ENCODE assay signal across 8 mouse cellular contexts in genomic region chr7:56018972-56019929, GRCm38 (mm10). TPM values are rescaled to one million over a fixed set of nuclear protein-coding genes. Genes with fewer than 3 reads are reported as not detected.
A peak's percentile ranks its signal among the peaks of the same experiment; 100 is the strongest.
DNase-seq lines count a peak whose midpoint lies in the region; ATAC-seq and TF ChIP-seq lines count a peak whose summit lies in the region.

No protein-coding gene starts in this region.

- under 1% methylated on average over 71 of the region's 71 CpGs for WGBS in forebrain, embryonic 11.5 days
- 1% methylated on average over 70 of the region's 71 CpGs for WGBS in heart, embryonic 15.5 days
- WGBS in liver, embryonic 14.5 days (ENCODE audit: insufficient replicate concordance) = under 1% methylated on average over 71 of the region's 71 CpGs
- WGBS in neural tube, embryonic 11.5 days = under 1% methylated on average over 65 of the region's 71 CpGs
- 1% methylated on average over 69 of the region's 71 CpGs for WGBS in stomach, embryonic 16.5 days

- H3K27me3 ChIP-seq in ES-Bruce4 (ENCODE audit: control insufficient read depth, insufficient read depth, low read length, poor library complexity, severe bottlenecking) = no peaks in the 10 kb centered on the region
- no peaks in the 10 kb centered on the region for H3K27me3 ChIP-seq in forebrain, embryonic 11.5 days (ENCODE audit: control insufficient read depth, insufficient read depth, low read length)
- no peaks in the 10 kb centered on the region for H3K27me3 ChIP-seq in heart, embryonic 15.5 days
- H3K27me3 ChIP-seq in liver, embryonic 14.5 days (ENCODE audit: control insufficient read depth, insufficient read depth, low read length) = no peaks in the 10 kb centered on the region
- no peaks in the 10 kb centered on the region for H3K27me3 ChIP-seq in neural tube, embryonic 11.5 days (ENCODE audit: control insufficient read depth, insufficient read depth, low read length)
- H3K27me3 ChIP-seq in stomach, embryonic 16.5 days (ENCODE audit: control insufficient read depth, insufficient read depth, low read length) = no peaks in the 10 kb centered on the region

- TF ChIP-seq EP300 in ES-Bruce4 (IDR thresholded peaks at IDR 0.05; ENCODE audit: insufficient read depth, low read depth, low read length) = no peak
- no peak for TF ChIP-seq EP300 in liver, embryonic 14.5 days (IDR thresholded peaks at IDR 0.05; ENCODE audit: low read depth)

- no peak for TF ChIP-seq POLR2A in ES-Bruce4 (IDR thresholded peaks at IDR 0.05; ENCODE audit: insufficient read depth, low read length)

- H3K27ac ChIP-seq in ES-Bruce4 (ENCODE audit: insufficient read depth, low read length) = no peak overlapping the region
- no peak overlapping the region for H3K27ac ChIP-seq in forebrain, embryonic 11.5 days (ENCODE audit: low read depth, low read length)
- peak overlapping the region; percentile 49 for H3K27ac ChIP-seq in heart, embryonic 15.5 days
- peak overlapping the region; percentile 93 for H3K27ac ChIP-seq in liver, embryonic 14.5 days
- peak overlapping the region; percentile 47 for H3K27ac ChIP-seq in neural tube, embryonic 11.5 days (ENCODE audit: low read depth, low read length)
- H3K27ac ChIP-seq in stomach, embryonic 16.5 days (ENCODE audit: low read length) = peak overlapping the region; percentile 32; the same call in 1 of the 2 replicates

- DNase-seq in c-Kit-positive CD71-negative TER-119-negative erythroid progenitor cells, embryonic 14.5 days (ENCODE audit: low read depth) = peak; percentile 43
- DNase-seq in forebrain, embryonic 11.5 days (ENCODE audit: low spot score) = peak; percentile 89
- DNase-seq in kidney, postnatal 14 days = peak; percentile 80
- peak; percentile 63 to 65 (median 65) for DNase-seq in liver, embryonic 14.5 days (ENCODE audit: low read depth in 3 of 3, low spot score in 3 of 3)
- DNase-seq in neural tube, embryonic 11.5 days (ENCODE audit: low spot score) = peak; percentile 89

- peak overlapping the region; percentile 53 for H3K9ac ChIP-seq in ES-Bruce4 (ENCODE audit: low read depth, poor library complexity, severe bottlenecking)
- H3K9ac ChIP-seq in forebrain, embryonic 11.5 days (ENCODE audit: low read length) = peak overlapping the region; percentile 81
- H3K9ac ChIP-seq in heart, embryonic 15.5 days = peak overlapping the region; percentile 87
- H3K9ac ChIP-seq in liver, embryonic 14.5 days (replicated peaks) = peak overlapping the region; percentile 81
- H3K9ac ChIP-seq in neural tube, embryonic 11.5 days (ENCODE audit: low read length) = peak overlapping the region; percentile 68
- H3K9ac ChIP-seq in stomach, embryonic 16.5 days (ENCODE audit: low read length) = peak overlapping the region; percentile 86

- peak overlapping the region; percentile 70 for H3K4me2 ChIP-seq in forebrain, embryonic 11.5 days (ENCODE audit: low read depth, low read length, severe bottlenecking)
- H3K4me2 ChIP-seq in heart, embryonic 15.5 days = peak overlapping the region; percentile 96
- peak overlapping the region; percentile 82 for H3K4me2 ChIP-seq in liver, embryonic 14.5 days (ENCODE audit: low read depth)
- H3K4me2 ChIP-seq in neural tube, embryonic 11.5 days (ENCODE audit: low read depth) = peak overlapping the region; percentile 58
- H3K4me2 ChIP-seq in stomach, embryonic 16.5 days (ENCODE audit: low read depth, low read length) = peak overlapping the region; percentile 84

- peak; percentile 95 for ATAC-seq in forebrain, embryonic 11.5 days (replicated peaks; ENCODE audit: low FRiP score)
- peak; percentile 87 for ATAC-seq in heart, embryonic 15.5 days (replicated peaks; ENCODE audit: insufficient number of reproducible peaks, insufficient read depth, low FRiP score, low read depth)
- ATAC-seq in liver, embryonic 14.5 days (ENCODE audit: insufficient read depth) = peak; percentile 73
- ATAC-seq in neural tube, embryonic 11.5 days (ENCODE audit: insufficient read depth, low FRiP score, low TSS enrichment) = peak; percentile 93
- ATAC-seq in stomach, embryonic 16.5 days (ENCODE audit: insufficient read depth, low FRiP score) = peak; percentile 90

- H3K9me3 ChIP-seq in ES-Bruce4 (replicated peaks; ENCODE audit: control insufficient read depth, insufficient read depth, low read length, poor library complexity, severe bottlenecking) = no peaks in the 10 kb centered on the region
- H3K9me3 ChIP-seq in forebrain, embryonic 11.5 days (ENCODE audit: control insufficient read depth, low read length) = no peaks in the 10 kb centered on the region
- no peaks in the 10 kb centered on the region for H3K9me3 ChIP-seq in heart, embryonic 15.5 days (replicated peaks)
- no peaks in the 10 kb centered on the region for H3K9me3 ChIP-seq in liver, embryonic 14.5 days (ENCODE audit: control insufficient read depth, low read length)
- H3K9me3 ChIP-seq in neural tube, embryonic 11.5 days (ENCODE audit: control insufficient read depth, low read length) = no peaks in the 10 kb centered on the region
- H3K9me3 ChIP-seq in stomach, embryonic 16.5 days (replicated peaks; ENCODE audit: control insufficient read depth, low read length) = no peaks in the 10 kb centered on the region

- no peaks in the 10 kb centered on the region for H3K4me1 ChIP-seq in ES-Bruce4 (ENCODE audit: control insufficient read depth, insufficient read depth, low read length)
- H3K4me1 ChIP-seq in forebrain, embryonic 11.5 days (replicated peaks; ENCODE audit: control insufficient read depth, insufficient read depth, low read length) = no peaks in the 10 kb centered on the region
- H3K4me1 ChIP-seq in heart, embryonic 15.5 days (replicated peaks) = peaks cover 8% of the 10 kb centered on the region
- H3K4me1 ChIP-seq in liver, embryonic 14.5 days (replicated peaks; ENCODE audit: control insufficient read depth in 2 of 2, insufficient read depth in 2 of 2, low read length in 1 of 2) = peaks cover 39 to 47% of the 10 kb centered on the region in 2 experiments
- peaks cover 5% of the 10 kb centered on the region; the same call in 1 of the 2 replicates for H3K4me1 ChIP-seq in neural tube, embryonic 11.5 days (ENCODE audit: control insufficient read depth, insufficient read depth, low read length)
- peaks cover 8% of the 10 kb centered on the region; the same call in 1 of the 2 replicates for H3K4me1 ChIP-seq in stomach, embryonic 16.5 days (ENCODE audit: control insufficient read depth, insufficient read depth, low read length)

- no peaks in the 10 kb centered on the region for H3K36me3 ChIP-seq in ES-Bruce4 (ENCODE audit: control insufficient read depth, insufficient read depth, low read length, poor library complexity, severe bottlenecking)
- no peaks in the 10 kb centered on the region for H3K36me3 ChIP-seq in forebrain, embryonic 11.5 days (ENCODE audit: control insufficient read depth, insufficient read depth, low read length)
- no peaks in the 10 kb centered on the region for H3K36me3 ChIP-seq in heart, embryonic 15.5 days
- no peaks in the 10 kb centered on the region for H3K36me3 ChIP-seq in liver, embryonic 14.5 days (replicated peaks; ENCODE audit: control insufficient read depth, insufficient read depth, low read depth)
- H3K36me3 ChIP-seq in neural tube, embryonic 11.5 days (ENCODE audit: control insufficient read depth, insufficient read depth, low read length) = no peaks in the 10 kb centered on the region
- H3K36me3 ChIP-seq in stomach, embryonic 16.5 days (ENCODE audit: control insufficient read depth, insufficient read depth, low read length) = no peaks in the 10 kb centered on the region

- peak overlapping the region; percentile 90 for H3K4me3 ChIP-seq in ES-Bruce4 (ENCODE audit: low read depth, low read length)
- peak overlapping the region; percentile 70 for H3K4me3 ChIP-seq in forebrain, embryonic 11.5 days (ENCODE audit: low read depth, low read length)
- H3K4me3 ChIP-seq in heart, embryonic 15.5 days = peak overlapping the region; percentile 91
- peak overlapping the region; percentile 67 to 87 for H3K4me3 ChIP-seq in liver, embryonic 14.5 days (ENCODE audit: insufficient read depth in 1 of 2, low read depth in 2 of 2, low read length in 2 of 2)
- peak overlapping the region; percentile 55 for H3K4me3 ChIP-seq in neural tube, embryonic 11.5 days (ENCODE audit: low read depth, low read length)
- peak overlapping the region; percentile 71 for H3K4me3 ChIP-seq in stomach, embryonic 16.5 days (replicated peaks; ENCODE audit: low read length)

- TF ChIP-seq CTCF in ES-Bruce4 (IDR thresholded peaks at IDR 0.05; ENCODE audit: low read depth, low read length) = no peak
- TF ChIP-seq CTCF in liver, embryonic 14.5 days (IDR thresholded peaks at IDR 0.05; ENCODE audit: low read depth) = no peak

RNA-seq across cellular contexts. Expression of gene Nipa1, which starts 0.5 kb away (rescaled TPM):
- polyA plus RNA-seq in ES-Bruce4 (2011; ENCODE audit: insufficient read depth, insufficient read length, low read depth, missing spikeins) = 2.3 and 3.3 TPM in 2 replicates
- 7.3 and 9.6 TPM in 2 replicates for polyA plus RNA-seq in forebrain, embryonic 11.5 days (2014; fragmentation: Nextera tagmentation; extraction: Ambion mirVana)
- 4.1 and 5.4 TPM in 2 replicates for polyA plus RNA-seq in heart, embryonic 15.5 days (2015; fragmentation: Nextera tagmentation; extraction: Ambion mirVana)
- 6.6 and 8.1 TPM in 2 replicates for polyA plus RNA-seq in liver, embryonic 14.5 days (2012; rRNA removed)
- polyA plus RNA-seq in liver, embryonic 14.5 days (2014; fragmentation: Nextera tagmentation; extraction: Ambion mirVana) = 10.9 and 12.3 TPM in 2 replicates
- 10.5 and 11.0 TPM in 2 replicates for polyA plus RNA-seq in neural tube, embryonic 11.5 days (2014; fragmentation: Nextera tagmentation; extraction: Ambion mirVana)
- 6.0 and 6.4 TPM in 2 replicates for polyA plus RNA-seq in stomach, embryonic 16.5 days (2015; fragmentation: Nextera tagmentation; extraction: Ambion mirVana)

RNA-seq across cellular contexts. Expression of gene Herc2, which starts 30.7 kb away (rescaled TPM):
- polyA plus RNA-seq in ES-Bruce4 (2011; ENCODE audit: insufficient read depth, insufficient read length, low read depth, missing spikeins) = 43.4 and 56.1 TPM in 2 replicates
- 27.1 and 30.1 TPM in 2 replicates for polyA plus RNA-seq in forebrain, embryonic 11.5 days (2014; fragmentation: Nextera tagmentation; extraction: Ambion mirVana)
- 15.9 and 16.4 TPM in 2 replicates for polyA plus RNA-seq in heart, embryonic 15.5 days (2015; fragmentation: Nextera tagmentation; extraction: Ambion mirVana)
- polyA plus RNA-seq in liver, embryonic 14.5 days (2012; rRNA removed) = 5.2 and 8.5 TPM in 2 replicates
- polyA plus RNA-seq in liver, embryonic 14.5 days (2014; fragmentation: Nextera tagmentation; extraction: Ambion mirVana) = 12.1 and 15.2 TPM in 2 replicates
- polyA plus RNA-seq in neural tube, embryonic 11.5 days (2014; fragmentation: Nextera tagmentation; extraction: Ambion mirVana) = 31.3 and 32.2 TPM in 2 replicates
- 19.9 TPM in 2 replicates for polyA plus RNA-seq in stomach, embryonic 16.5 days (2015; fragmentation: Nextera tagmentation; extraction: Ambion mirVana)

RNA-seq across cellular contexts. Expression of gene Nipa2, which starts 57.0 kb away (rescaled TPM):
- polyA plus RNA-seq in ES-Bruce4 (2011; ENCODE audit: insufficient read depth, insufficient read length, low read depth, missing spikeins) = 44.9 and 47.6 TPM in 2 replicates
- 49.9 and 51.5 TPM in 2 replicates for polyA plus RNA-seq in forebrain, embryonic 11.5 days (2014; fragmentation: Nextera tagmentation; extraction: Ambion mirVana)
- 27.9 and 32.0 TPM in 2 replicates for polyA plus RNA-seq in heart, embryonic 15.5 days (2015; fragmentation: Nextera tagmentation; extraction: Ambion mirVana)
- 6.9 and 9.8 TPM in 2 replicates for polyA plus RNA-seq in liver, embryonic 14.5 days (2012; rRNA removed)
- polyA plus RNA-seq in liver, embryonic 14.5 days (2014; fragmentation: Nextera tagmentation; extraction: Ambion mirVana) = 27.5 and 27.9 TPM in 2 replicates
- polyA plus RNA-seq in neural tube, embryonic 11.5 days (2014; fragmentation: Nextera tagmentation; extraction: Ambion mirVana) = 51.9 and 53.0 TPM in 2 replicates
- 36.1 and 44.5 TPM in 2 replicates for polyA plus RNA-seq in stomach, embryonic 16.5 days (2015; fragmentation: Nextera tagmentation; extraction: Ambion mirVana)

Comparison
In these comparisons a context has a peak if more than half of its experiments do, and no peak if none do; other contexts are left out.
1. H3K27ac ChIP-seq: peak in heart, embryonic 15.5 days (single experiment), liver, embryonic 14.5 days (single experiment), neural tube, embryonic 11.5 days (single experiment) and stomach, embryonic 16.5 days (single experiment); none in ES-Bruce4 (single experiment) and forebrain, embryonic 11.5 days (single experiment).
2. Peak in every context shown above with its lines, with median percentiles within 50 percentile points of each other: H3K4me3 ChIP-seq, H3K9ac ChIP-seq, DNase-seq, ATAC-seq and H3K4me2 ChIP-seq.